Mouse (Mus musculus): ENCODE measurements at regions not wholly inside any gene's neighbourhood (a gene's known extent, or its start where the extent isn't known, plus 50 kb on each side); places are given as distances from the start of the nearest gene placed in this dataset.
A peak's percentile ranks its signal among the peaks of the same experiment; 100 is the strongest.

- ATAC-seq (replicated peaks) = no peak
- H3K36me3 ChIP-seq = no peaks in the 10 kb centered on the region
- 49% methylated on average over 2 of the region's 2 CpGs for WGBS
- H3K4me2 ChIP-seq (replicated peaks) = no peak overlapping the region
- no peaks in the 10 kb centered on the region for H3K27me3 ChIP-seq
- no peak overlapping the region for H3K4me3 ChIP-seq
- H3K4me1 ChIP-seq = no peaks in the 10 kb centered on the region
- H3K9ac ChIP-seq (replicated peaks) = no peak overlapping the region
- H3K9me3 ChIP-seq = no peaks in the 10 kb centered on the region
- H3K27ac ChIP-seq (replicated peaks) = no peak overlapping the region
These were observed 180.1 kb downstream of the Gsdmc2 start for GRCm38 (mm10) chr15:63664877-63665276.

DNA sequence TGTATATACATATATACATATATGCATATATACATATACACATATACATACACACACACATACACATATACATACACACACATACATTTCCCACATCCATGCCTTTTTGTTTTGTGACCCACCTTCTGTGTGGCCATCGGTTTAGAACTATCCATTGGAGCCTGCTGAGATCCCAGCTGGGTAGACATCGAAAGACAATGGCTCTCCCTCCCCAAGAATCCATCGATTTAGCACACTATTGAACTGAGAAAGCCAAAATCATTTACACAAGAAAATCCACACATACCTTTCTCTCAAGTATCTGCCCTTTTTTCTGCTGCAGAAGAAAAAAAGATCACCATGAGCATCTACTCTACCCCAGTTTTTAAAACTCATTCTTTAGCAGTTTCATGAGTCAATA lies 182.8 kb downstream of the Gsdmc2 start:
- no peaks in the 10 kb centered on the region for H3K36me3 ChIP-seq
- no peak overlapping the region for H3K4me3 ChIP-seq
- H3K9me3 ChIP-seq = no peaks in the 10 kb centered on the region
- no peaks in the 10 kb centered on the region for H3K27me3 ChIP-seq
- no peak for ATAC-seq (replicated peaks)
- H3K4me1 ChIP-seq = no peaks in the 10 kb centered on the region
- H3K27ac ChIP-seq (replicated peaks) = no peak overlapping the region
- no peak overlapping the region for H3K4me2 ChIP-seq (replicated peaks)
- H3K9ac ChIP-seq (replicated peaks) = no peak overlapping the region
- WGBS = 80% methylated on average over 3 of the region's 3 CpGs

- Histone ChIP-seq H3K4me3 (no peak overlapping the region), H3K27ac (replicated peaks) (no peak overlapping the region), H3K36me3 (no peaks in the 10 kb centered on the region), H3K9ac (replicated peaks) (no peak overlapping the region), H3K4me1 (no peaks in the 10 kb centered on the region), H3K9me3 (no peaks in the 10 kb centered on the region), H3K4me2 (replicated peaks) (no peak overlapping the region), H3K27me3 (no peaks in the 10 kb centered on the region)
- no peak for ATAC-seq (replicated peaks)
- 80% methylated on average over 9 of the region's 9 CpGs for WGBS
These were observed 186.9 kb downstream of the Gsdmc2 start for GRCm38 (mm10) chr15:63658031-63658521.

GRCm38 (mm10) chr15:63652216-63652961 lies 192.6 kb downstream of the Gsdmc2 start:
- Histone ChIP-seq H3K4me1 (peaks cover 7% of the 10 kb centered on the region; the same call in 1 of the 2 replicates), H3K27me3 (no peaks in the 10 kb centered on the region), H3K9ac (replicated peaks) (no peak overlapping the region), H3K4me3 (no peak overlapping the region), H3K9me3 (no peaks in the 10 kb centered on the region), H3K36me3 (no peaks in the 10 kb centered on the region), H3K4me2 (replicated peaks) (no peak overlapping the region), H3K27ac (replicated peaks) (no peak overlapping the region)
- 36% methylated on average over 11 of the region's 11 CpGs for WGBS
- ATAC-seq (replicated peaks) = peak; percentile 57

DNA sequence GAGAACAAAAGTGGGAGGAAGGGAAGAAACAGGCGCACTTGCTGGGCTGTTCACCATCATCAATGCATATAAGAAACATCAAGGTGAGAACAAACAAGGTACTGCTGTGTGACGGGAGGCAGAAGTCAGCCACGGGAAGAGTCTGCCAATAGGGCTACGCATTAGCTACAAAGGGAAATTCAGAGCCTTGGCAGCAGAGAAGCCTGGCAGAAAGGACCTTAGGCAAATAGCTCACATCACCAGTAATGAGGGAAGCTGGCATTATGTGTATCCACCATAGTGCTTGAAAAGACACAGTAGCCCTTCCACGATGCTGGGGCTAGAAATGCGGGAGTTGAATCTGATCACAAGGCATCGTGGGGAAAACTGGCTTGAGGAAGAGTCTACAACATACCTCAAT lies 193.9 kb downstream of the Gsdmc2 start:
- 0 out of 2 replicates have a peak, but pooled peaks have one; percentile 21 for ATAC-seq (replicated peaks)
- Histone ChIP-seq H3K9me3 (no peaks in the 10 kb centered on the region), H3K9ac (replicated peaks) (no peak overlapping the region), H3K4me1 (peaks cover 7% of the 10 kb centered on the region; the same call in 1 of the 2 replicates), H3K27me3 (no peaks in the 10 kb centered on the region), H3K36me3 (no peaks in the 10 kb centered on the region), H3K4me3 (no peak overlapping the region), H3K27ac (replicated peaks) (no peak overlapping the region), H3K4me2 (replicated peaks) (no peak overlapping the region)
- 41% methylated on average over 7 of the region's 7 CpGs for WGBS

- ATAC-seq (replicated peaks) = no peak
- Histone ChIP-seq H3K4me1 (peaks cover 7% of the 10 kb centered on the region; the same call in 1 of the 2 replicates), H3K27me3 (no peaks in the 10 kb centered on the region), H3K4me3 (no peak overlapping the region), H3K27ac (replicated peaks) (no peak overlapping the region), H3K4me2 (replicated peaks) (no peak overlapping the region), H3K9me3 (no peaks in the 10 kb centered on the region), H3K36me3 (no peaks in the 10 kb centered on the region), H3K9ac (replicated peaks) (no peak overlapping the region)
- 80% methylated on average over 12 of the region's 12 CpGs for WGBS
These were observed 196.6 kb downstream of the Gsdmc2 start for GRCm38 (mm10) chr15:63648142-63648989.

- H3K27ac ChIP-seq (replicated peaks) = no peak overlapping the region
- no peaks in the 10 kb centered on the region for H3K36me3 ChIP-seq
- no peak overlapping the region for H3K9ac ChIP-seq (replicated peaks)
- no peak overlapping the region for H3K4me2 ChIP-seq (replicated peaks)
- no peak overlapping the region for H3K4me3 ChIP-seq
- H3K4me1 ChIP-seq = peaks cover 5% of the 10 kb centered on the region
- no peak for ATAC-seq (replicated peaks)
- no peaks in the 10 kb centered on the region for H3K9me3 ChIP-seq
- H3K27me3 ChIP-seq = no peaks in the 10 kb centered on the region
These were observed 220.2 kb downstream of the Gsdmc2 start for GRCm38 (mm10) chr15:63624814-63625213.

DNA sequence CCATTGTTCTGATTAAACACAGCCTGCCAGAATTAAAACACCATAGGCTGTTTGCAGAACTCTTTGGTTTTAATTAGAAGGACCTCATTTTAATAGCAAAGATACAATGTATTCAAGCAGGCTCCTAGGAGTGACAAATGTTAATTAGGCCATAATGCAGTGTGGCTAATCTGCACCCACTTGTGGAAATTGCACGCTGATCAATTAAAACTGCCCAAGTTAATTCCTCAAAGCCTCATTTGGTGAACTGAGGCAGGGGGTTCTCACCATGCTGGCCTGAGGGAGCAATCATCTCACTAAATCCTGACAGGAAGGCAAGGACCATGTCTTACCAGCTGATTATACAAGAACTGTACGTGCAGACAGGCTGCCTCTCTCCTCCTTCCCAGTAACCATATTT lies 220.7 kb downstream of the Gsdmc2 start:
- H3K4me3 ChIP-seq = no peak overlapping the region
- no peaks in the 10 kb centered on the region for H3K9me3 ChIP-seq
- H3K4me2 ChIP-seq (replicated peaks) = no peak overlapping the region
- H3K4me1 ChIP-seq = peaks cover 5% of the 10 kb centered on the region
- WGBS = 11% methylated on average over 2 of the region's 2 CpGs
- no peaks in the 10 kb centered on the region for H3K27me3 ChIP-seq
- 0 out of 2 replicates have a peak, but pooled peaks have one; percentile 53 for ATAC-seq (replicated peaks)
- no peak overlapping the region for H3K27ac ChIP-seq (replicated peaks)
- H3K9ac ChIP-seq (replicated peaks) = no peak overlapping the region
- no peaks in the 10 kb centered on the region for H3K36me3 ChIP-seq

DNA sequence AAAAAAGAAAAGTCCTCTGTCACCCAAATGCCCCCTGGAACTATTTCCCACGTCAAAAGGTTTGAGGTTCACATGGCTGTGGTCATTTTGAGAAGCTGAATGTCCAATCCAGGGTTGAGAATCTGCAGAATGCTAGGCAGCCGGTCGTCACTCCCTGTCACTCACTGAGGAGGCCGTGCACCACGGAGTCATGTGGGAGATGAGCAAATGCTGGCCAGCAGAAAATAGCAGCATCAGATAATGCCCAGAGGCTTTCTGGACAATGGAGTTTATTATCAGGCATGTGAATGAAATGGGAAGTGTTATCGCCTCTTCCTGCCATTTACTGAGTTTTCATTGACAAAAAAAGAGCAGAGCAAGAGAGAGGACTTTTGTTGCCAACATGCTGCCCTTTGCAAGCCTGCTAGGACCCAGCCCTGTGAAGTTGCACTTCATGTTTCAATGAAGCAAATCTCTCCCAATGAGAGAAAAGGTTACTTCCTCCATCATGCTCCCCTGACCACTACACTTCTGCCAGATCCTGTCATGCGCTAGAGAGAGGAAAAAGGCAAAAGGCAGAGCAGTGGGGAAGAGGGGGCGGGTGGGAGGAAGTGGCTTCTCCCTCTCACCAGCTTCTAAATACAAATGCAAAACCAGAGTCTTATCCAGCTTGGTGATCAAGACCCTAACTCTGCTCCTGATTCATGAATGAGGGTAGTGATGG lies 228.3 kb downstream of the Gsdmc2 start:
- no peak overlapping the region for H3K27ac ChIP-seq (replicated peaks)
- no peaks in the 10 kb centered on the region for H3K4me1 ChIP-seq
- H3K9me3 ChIP-seq = no peaks in the 10 kb centered on the region
- no peaks in the 10 kb centered on the region for H3K36me3 ChIP-seq
- no peak overlapping the region for H3K4me3 ChIP-seq
- 81% methylated on average over 8 of the region's 8 CpGs for WGBS
- H3K27me3 ChIP-seq = no peaks in the 10 kb centered on the region
- ATAC-seq (replicated peaks) = no peak
- no peak overlapping the region for H3K9ac ChIP-seq (replicated peaks)
- no peak overlapping the region for H3K4me2 ChIP-seq (replicated peaks)

DNA sequence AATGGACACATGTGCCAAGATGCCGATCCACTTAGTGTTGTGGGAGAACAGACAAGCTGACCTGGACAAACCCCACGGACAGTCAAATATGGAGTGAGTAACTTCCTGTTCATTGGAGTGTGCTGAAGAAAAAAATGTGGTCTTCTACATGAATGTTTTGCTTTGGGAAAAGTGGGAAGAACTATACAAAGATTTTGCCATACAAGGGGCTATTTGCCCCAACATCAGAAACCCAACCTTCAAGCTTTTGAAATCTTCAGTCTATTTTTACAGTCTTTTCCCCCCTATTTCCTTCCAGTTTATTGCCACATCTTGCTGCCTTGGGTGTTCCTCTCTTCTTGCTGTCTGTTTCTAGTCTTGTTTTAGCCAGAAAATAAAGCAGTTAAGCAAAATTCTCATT lies 230.8 kb downstream of the Gsdmc2 start:
- Histone ChIP-seq H3K27ac (replicated peaks) (no peak overlapping the region), H3K36me3 (no peaks in the 10 kb centered on the region), H3K9ac (replicated peaks) (no peak overlapping the region), H3K4me2 (replicated peaks) (no peak overlapping the region), H3K4me1 (no peaks in the 10 kb centered on the region), H3K4me3 (no peak overlapping the region), H3K9me3 (no peaks in the 10 kb centered on the region), H3K27me3 (no peaks in the 10 kb centered on the region)
- no peak for ATAC-seq (replicated peaks)
- WGBS = 96% methylated on average over 2 of the region's 2 CpGs

- Histone ChIP-seq H3K36me3 (no peaks in the 10 kb centered on the region), H3K9me3 (no peaks in the 10 kb centered on the region), H3K4me2 (replicated peaks) (no peak overlapping the region), H3K27me3 (no peaks in the 10 kb centered on the region), H3K4me1 (no peaks in the 10 kb centered on the region), H3K4me3 (no peak overlapping the region), H3K9ac (replicated peaks) (no peak overlapping the region), H3K27ac (replicated peaks) (no peak overlapping the region)
- WGBS = 75% methylated on average over 1 of the region's 1 CpGs
- ATAC-seq (replicated peaks) = no peak
These were observed 231.9 kb downstream of the Gsdmc2 start for GRCm38 (mm10) chr15:63613120-63613519.

DNA sequence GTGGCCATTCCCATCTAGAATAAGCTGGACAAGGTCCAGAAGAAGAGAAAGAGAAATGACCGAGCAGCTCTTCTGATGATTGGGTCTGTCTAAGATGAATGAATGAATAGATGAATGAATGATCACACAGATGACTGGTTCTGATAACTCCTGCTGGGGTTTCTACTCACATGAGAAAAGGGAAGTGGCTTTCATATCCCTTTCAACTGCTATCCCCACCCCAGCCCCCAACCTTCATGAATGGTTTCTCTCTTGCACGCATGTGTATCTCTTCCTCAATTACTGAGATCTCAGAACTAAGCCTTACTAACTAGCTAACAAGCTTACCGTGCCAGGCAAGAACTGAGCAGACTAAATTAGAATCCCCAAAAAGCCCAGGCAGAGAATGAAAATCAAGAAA lies 233.8 kb downstream of the Gsdmc2 start:
- Histone ChIP-seq H3K27ac (replicated peaks) (no peak overlapping the region), H3K4me1 (no peaks in the 10 kb centered on the region), H3K9ac (replicated peaks) (no peak overlapping the region), H3K4me3 (no peak overlapping the region), H3K4me2 (replicated peaks) (no peak overlapping the region), H3K27me3 (no peaks in the 10 kb centered on the region), H3K9me3 (no peaks in the 10 kb centered on the region), H3K36me3 (no peaks in the 10 kb centered on the region)
- no peak for ATAC-seq (replicated peaks)
- 63% methylated on average over 3 of the region's 3 CpGs for WGBS

Data from forebrain, embryonic 15.5 days (tissue).